Mouse (Mus musculus) myocyte (in vitro differentiated cells): ENCODE data around the gene Grtp1.

ENCODE experiments used
- MAX ChIP-seq: IDR thresholded peaks from one replicate; pipeline ENCODE4 v1.6.1; 2011; ENCODE audit warnings: low read depth, mild to moderate bottlenecking, control low read depth
- MYOG ChIP-seq, 3 experiments: IDR thresholded peaks; one replicate each; pipeline ENCODE4 v1.6.1; 2011; ENCODE audit warnings: control low read depth in 2 of 3, low read depth in 2 of 3, mild to moderate bottlenecking in 2 of 3; ENCODE audit not compliant: insufficient read length in 2 of 3, control insufficient read depth in 1 of 3, insufficient read depth in 1 of 3
- POLR2A ChIP-seq: IDR thresholded peaks from one replicate; pipeline ENCODE4 v1.6.1; 2011; ENCODE audit warnings: low read depth, mild to moderate bottlenecking, control low read depth, moderate library complexity; ENCODE audit not compliant: insufficient read length
- POLR2AphosphoS2 ChIP-seq: IDR thresholded peaks from one replicate; pipeline ENCODE4 v1.6.1; 2011; ENCODE audit warnings: low read depth, control low read depth; ENCODE audit not compliant: insufficient read length
- SRF ChIP-seq: IDR thresholded peaks from one replicate; pipeline ENCODE4 v1.6.1; 2011; ENCODE audit warnings: low read depth; ENCODE audit not compliant: control insufficient read depth, insufficient read length
- TCF12 ChIP-seq: IDR thresholded peaks from one replicate; pipeline ENCODE4 v1.6.1; 2011; ENCODE audit warnings: mild to moderate bottlenecking, control low read depth; ENCODE audit not compliant: poor library complexity, insufficient read depth, severe bottlenecking
- USF1 ChIP-seq: IDR thresholded peaks from one replicate; pipeline ENCODE4 v1.6.1; 2011; ENCODE audit warnings: low read depth, mild to moderate bottlenecking, control low read depth, moderate library complexity

DNA sequence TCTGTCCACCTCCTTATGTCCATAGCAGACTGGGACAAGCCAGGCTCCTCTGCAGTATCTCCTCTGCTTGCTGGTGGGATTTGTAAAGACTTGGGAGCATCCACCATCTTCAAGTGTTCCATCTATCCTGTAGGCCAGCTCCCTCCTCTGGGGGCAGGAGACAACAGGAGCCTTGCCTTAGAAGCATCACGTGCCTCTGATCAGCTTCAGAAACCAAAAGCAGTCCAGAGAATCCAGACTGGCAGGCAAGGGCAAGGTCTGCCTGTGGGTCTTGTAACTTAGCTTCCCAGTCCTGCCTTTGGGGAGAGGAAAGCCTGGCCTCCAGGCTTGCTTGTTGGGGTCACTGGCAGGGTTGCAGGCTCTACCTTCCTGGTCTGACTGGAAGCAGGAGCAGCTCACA is 24.8 kb downstream of the Grtp1 start:
- TF ChIP-seq POLR2A, result no peak
- no peak for TF ChIP-seq POLR2AphosphoS2
- TF ChIP-seq USF1, result no peak
- TF ChIP-seq SRF, result no peak
- no peak for TF ChIP-seq TCF12
- no peak for TF ChIP-seq MAX
- no peak for TF ChIP-seq MYOG (IDR thresholded peaks at IDR 0.05; ENCODE audit: control insufficient read depth in 1 of 3, insufficient read depth in 1 of 3, insufficient read length in 2 of 3, low read depth in 2 of 3)
